Mouse (Mus musculus) megakaryocyte, embryonic 14.5 days (primary cell): Measurements from ENCODE around the gene Olfr638. TPM values are rescaled to one million over a fixed set of nuclear protein-coding genes. Genes with fewer than 3 reads are reported as not detected.
"Not testable (repeated sequence)": the region's sequence is repeated elsewhere in the genome, so short reads cannot be mapped to it uniquely, and the experiment has no call there.

Experiments
- H3K27me3 ChIP-seq: replicated peaks from 2 replicates; pipeline ENCODE3; 2012; ENCODE audit warnings: inconsistent platforms
- H3K36me3 ChIP-seq: replicated peaks from 2 replicates; pipeline ENCODE3; 2012; ENCODE audit warnings: low read length, inconsistent platforms, mixed read lengths
- H3K4me1 ChIP-seq: 2 replicates; pipeline ENCODE4 v1.6.1; 2012; ENCODE audit warnings: inconsistent platforms
- H3K4me3 ChIP-seq: replicated peaks from 2 replicates; pipeline ENCODE3; 2012; ENCODE audit warnings: moderate library complexity, mild to moderate bottlenecking, inconsistent platforms
- H3K9me3 ChIP-seq: 2 replicates; pipeline ENCODE4 v1.6.1; 2012; ENCODE audit warnings: inconsistent platforms
- FLI1 ChIP-seq: IDR thresholded peaks from 2 replicates; pipeline ENCODE4 v1.6.1; 2012; ENCODE audit warnings: low read length, inconsistent platforms, mixed read lengths
- GATA1 ChIP-seq: IDR thresholded peaks from 3 replicates; pipeline ENCODE4 v1.6.1; 2012; ENCODE audit warnings: mixed read lengths, low read length, inconsistent platforms, borderline replicate concordance
- polyA plus RNA-seq: library from polyadenylated mRNA; stranded (reverse); fragments of >175 nt; gene quantifications from 2 replicates; pipeline ENCODE4 v1.2.3, GENCODE M21; 2012; ENCODE audit warnings: low replicate concordance; ENCODE audit not compliant: insufficient read depth

Olfr638 gene
- polyA plus RNA-seq = not detected in 2 replicates

DNA sequence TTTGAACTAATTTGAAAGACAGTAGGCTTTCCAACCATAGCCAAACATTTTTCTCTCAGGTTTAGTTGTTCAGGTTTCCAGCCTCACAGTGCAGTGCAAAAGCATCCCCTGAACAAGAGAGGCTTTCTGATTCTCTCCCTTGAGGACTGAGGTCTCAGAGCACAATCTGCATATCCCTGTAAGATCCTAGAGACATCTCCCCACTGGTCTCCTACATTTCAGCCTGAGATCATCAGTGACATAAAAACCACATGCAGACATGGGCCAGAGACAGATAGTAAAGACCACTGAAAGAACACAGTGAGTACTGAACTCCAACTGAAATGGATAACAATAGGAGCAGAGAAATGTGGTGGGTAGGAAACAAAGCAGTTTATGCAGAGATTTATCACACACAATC lies at the start of gene Olfr638:
Gene Olfr638, plus strand, starts transcription at position 301 of the 400 bp plus-strand sequence.
- Histone ChIP-seq H3K9me3 (no peaks in the 10 kb centered on the region), H3K4me3 (no peak within 1 kb of the TSS), H3K27me3 (no peaks in the 10 kb centered on the region), H3K4me1 (no peaks in the 10 kb centered on the region), H3K36me3 (no peaks in the 10 kb centered on the region)
- TF ChIP-seq FLI1 (no peak), GATA1 (no peak)

GRCm38 (mm10) chr7:103966873-103967272 lies 31.7 kb upstream of the Olfr638 start:
- H3K4me3 ChIP-seq, H3K27me3 ChIP-seq, H3K9me3 ChIP-seq, H3K36me3 ChIP-seq, H3K4me1 ChIP-seq: not testable (repeated sequence)

DNA sequence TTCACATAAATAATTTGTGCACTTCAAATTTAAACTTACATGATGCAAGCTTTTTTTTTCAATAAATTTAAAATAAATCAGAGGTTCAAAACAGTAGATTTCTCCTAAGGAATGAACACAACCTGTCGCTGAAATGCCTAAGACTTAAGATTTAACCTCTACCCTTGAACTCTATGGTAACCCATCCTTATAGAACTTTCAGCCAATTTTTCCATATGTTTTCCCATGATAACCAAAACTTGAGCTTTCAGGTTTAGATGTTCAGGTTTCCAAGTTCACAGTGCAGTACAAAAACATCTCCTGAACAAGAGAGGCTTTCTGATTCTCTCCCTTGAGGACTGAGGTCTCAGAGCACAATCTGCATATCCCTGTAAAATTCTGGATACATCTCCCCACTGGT lies 27.7 kb upstream of the Olfr638 start, which contains the start of gene Olfr635:
Gene Olfr635, plus strand, starts transcription at position 301 of the 400 bp plus-strand sequence.
- TF ChIP-seq GATA1 (no peak), FLI1 (no peak)
- H3K36me3 ChIP-seq = no peaks in the 10 kb centered on the region
- H3K4me3 ChIP-seq = no peak within 1 kb of the TSS
- no peaks in the 10 kb centered on the region for H3K9me3 ChIP-seq
- H3K27me3 ChIP-seq = no peaks in the 10 kb centered on the region
- H3K4me1 ChIP-seq = no peaks in the 10 kb centered on the region

DNA sequence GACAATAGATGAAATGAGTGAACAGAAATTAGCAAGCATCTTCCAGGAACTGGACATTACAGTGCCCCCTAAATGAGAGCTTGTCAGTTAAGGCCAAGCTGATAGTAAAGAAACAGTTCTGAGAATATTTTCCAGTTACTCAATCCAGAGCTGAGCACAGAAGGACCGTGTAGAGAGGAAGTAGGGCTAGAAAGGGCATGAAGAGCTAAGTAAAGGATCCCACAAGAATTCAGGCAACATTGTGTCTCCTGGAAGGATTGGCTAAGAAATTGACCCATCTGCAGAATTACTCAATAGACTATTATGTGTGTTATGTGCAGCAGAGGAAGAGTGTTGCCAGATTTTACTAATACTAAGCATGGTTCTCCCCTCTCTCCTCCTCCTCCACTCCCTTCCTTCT lies 26.8 kb upstream of the Olfr638 start:
- Histone ChIP-seq H3K4me3 (no peak overlapping the region), H3K4me1 (no peaks in the 10 kb centered on the region), H3K9me3 (no peaks in the 10 kb centered on the region), H3K27me3 (no peaks in the 10 kb centered on the region), H3K36me3 (no peaks in the 10 kb centered on the region)
- TF ChIP-seq FLI1 (no peak), GATA1 (no peak)

- Histone ChIP-seq H3K9me3 (no peaks in the 10 kb centered on the region), H3K4me3 (no peak overlapping the region), H3K36me3 (no peaks in the 10 kb centered on the region), H3K27me3 (no peaks in the 10 kb centered on the region), H3K4me1 (no peaks in the 10 kb centered on the region)
- TF ChIP-seq GATA1 = no peak
- TF ChIP-seq FLI1 = no peak
These were observed 578 bp downstream of the Olfr638 start for GRCm38 (mm10) chr7:103999124-103999523.

GRCm38 (mm10) chr7:104017203-104017602 lies 18.7 kb downstream of the Olfr638 start, which contains the start of gene Olfr639:
Gene Olfr639 (minus strand): TSS chr7:104017303.
- no peaks in the 10 kb centered on the region for H3K4me1 ChIP-seq
- H3K36me3 ChIP-seq = no peaks in the 10 kb centered on the region
- no peak for TF ChIP-seq GATA1
- no peak for TF ChIP-seq FLI1
- no peaks in the 10 kb centered on the region for H3K27me3 ChIP-seq
- H3K4me3 ChIP-seq = no peak within 1 kb of the TSS
- no peaks in the 10 kb centered on the region for H3K9me3 ChIP-seq

DNA sequence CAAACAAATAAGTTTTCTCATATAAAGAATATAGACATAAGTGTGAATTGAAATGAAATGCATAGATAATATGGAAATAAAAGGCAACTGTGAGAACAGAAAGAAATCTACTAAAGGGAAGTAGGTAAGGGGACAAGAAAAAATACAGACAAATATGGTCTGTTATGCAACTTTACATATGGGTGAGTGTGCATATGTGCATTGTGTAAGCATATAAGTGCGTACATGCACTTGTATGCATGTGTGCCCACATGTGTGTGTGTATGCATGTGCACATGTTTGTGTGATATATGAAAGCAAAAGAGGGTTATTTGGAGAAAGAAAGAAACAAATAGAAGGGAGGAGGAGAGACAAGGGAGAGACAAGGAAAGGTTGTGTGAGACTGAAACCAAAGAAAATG lies 20.4 kb downstream of the Olfr638 start:
- Histone ChIP-seq H3K36me3 (no peaks in the 10 kb centered on the region), H3K9me3 (no peaks in the 10 kb centered on the region), H3K27me3 (no peaks in the 10 kb centered on the region), H3K4me3 (no peak overlapping the region), H3K4me1 (no peaks in the 10 kb centered on the region)
- TF ChIP-seq GATA1 (no peak), FLI1 (no peak)

DNA sequence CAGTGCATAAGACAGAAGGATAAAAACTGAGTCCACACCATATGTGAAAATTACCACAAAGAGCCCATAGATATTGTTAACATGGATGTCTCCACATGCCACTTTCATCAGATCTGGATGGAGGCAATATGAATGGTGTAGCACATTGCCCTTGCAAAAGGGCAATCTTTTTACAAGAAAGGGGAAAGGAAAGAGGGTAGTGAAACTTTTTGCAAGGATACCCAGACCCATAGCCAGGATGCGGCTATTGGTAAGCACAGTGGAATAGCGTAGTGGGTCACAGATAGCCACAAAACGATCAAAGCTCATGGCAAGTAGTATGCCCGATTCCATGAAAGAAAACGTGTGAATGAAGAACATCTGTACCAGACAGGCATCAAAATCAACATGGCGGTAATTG lies 23.1 kb downstream of the Olfr638 start:
- Histone ChIP-seq H3K9me3 (no peaks in the 10 kb centered on the region), H3K4me1 (no peaks in the 10 kb centered on the region), H3K27me3 (no peaks in the 10 kb centered on the region), H3K36me3 (no peaks in the 10 kb centered on the region), H3K4me3 (no peak overlapping the region)
- no peak for TF ChIP-seq FLI1

DNA sequence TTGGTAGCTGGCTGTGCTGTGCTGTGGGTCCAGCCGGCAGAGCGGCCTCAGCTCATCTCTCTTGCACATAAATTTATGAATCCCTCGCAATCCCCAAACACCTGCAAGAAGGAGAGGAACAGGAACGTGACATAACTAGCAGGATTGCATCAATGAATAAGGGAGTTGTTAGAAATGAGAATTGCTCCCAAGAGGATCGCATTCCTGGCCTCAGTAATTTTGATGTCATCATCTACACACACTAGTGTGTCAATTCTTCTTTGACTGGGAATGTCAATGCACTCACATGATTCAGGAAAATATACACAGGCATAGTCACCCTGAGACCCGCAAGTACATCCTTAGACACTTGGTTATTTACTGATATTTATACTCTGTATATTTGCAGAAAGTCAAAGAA lies 26.9 kb downstream of the Olfr638 start, which contains the start of gene Olfr640:
Gene Olfr640, minus strand, starts transcription at position 101 of the 400 bp plus-strand sequence.
- H3K4me3 ChIP-seq = no peak within 1 kb of the TSS
- TF ChIP-seq FLI1 (no peak), GATA1 (no peak)
- no peaks in the 10 kb centered on the region for H3K27me3 ChIP-seq
- no peaks in the 10 kb centered on the region for H3K4me1 ChIP-seq
- no peaks in the 10 kb centered on the region for H3K36me3 ChIP-seq
- no peaks in the 10 kb centered on the region for H3K9me3 ChIP-seq

DNA sequence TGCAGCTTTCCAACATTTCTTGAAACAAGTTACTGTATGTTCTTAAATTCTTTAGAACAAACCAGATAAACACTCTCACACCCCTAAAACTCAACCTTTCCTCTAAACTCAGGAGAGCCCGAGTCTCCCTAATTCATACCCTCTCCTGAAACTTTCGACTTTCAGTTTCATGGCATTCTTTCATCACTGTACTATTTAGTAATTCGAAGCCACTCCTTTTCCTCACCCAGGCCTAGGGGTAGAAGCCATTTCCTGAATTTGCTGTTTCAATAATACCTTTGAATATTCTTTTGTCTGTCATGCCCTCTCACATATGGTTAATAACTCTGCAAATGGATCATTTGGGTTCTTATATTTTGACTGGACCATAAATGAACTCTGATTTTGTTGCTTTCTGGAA lies 28.4 kb downstream of the Olfr638 start:
- Histone ChIP-seq H3K27me3 (no peaks in the 10 kb centered on the region), H3K4me3 (no peak overlapping the region), H3K36me3 (no peaks in the 10 kb centered on the region), H3K4me1 (no peaks in the 10 kb centered on the region), H3K9me3 (no peaks in the 10 kb centered on the region)
- TF ChIP-seq FLI1 = no peak
- no peak for TF ChIP-seq GATA1

- H3K36me3 ChIP-seq = no peaks in the 10 kb centered on the region
- no peak within 1 kb of the TSS for H3K4me3 ChIP-seq
- TF ChIP-seq FLI1 = no peak
- no peak for TF ChIP-seq GATA1
- no peaks in the 10 kb centered on the region for H3K4me1 ChIP-seq
- H3K27me3 ChIP-seq = no peaks in the 10 kb centered on the region
- no peaks in the 10 kb centered on the region for H3K9me3 ChIP-seq
These were observed 36.6 kb downstream of the Olfr638 start, which contains the start of gene Olfr641 for GRCm38 (mm10) chr7:104035145-104035544. Gene Olfr641 (plus strand): TSS chr7:104035445.
